Mouse (Mus musculus): ENCODE results near the gene Epha6. TPM values are rescaled to one million over a fixed set of nuclear protein-coding genes. Genes with fewer than 3 reads are reported as not detected.

The Epha6 gene
- 2.3 TPM for polyA plus RNA-seq (2014; fragmentation: Illumina TruSeq; extraction: RNeasy Lipid Tissue Mini Kit (QIAGEN cat#74804); ENCODE audit: low read depth, low replicate concordance)

DNA sequence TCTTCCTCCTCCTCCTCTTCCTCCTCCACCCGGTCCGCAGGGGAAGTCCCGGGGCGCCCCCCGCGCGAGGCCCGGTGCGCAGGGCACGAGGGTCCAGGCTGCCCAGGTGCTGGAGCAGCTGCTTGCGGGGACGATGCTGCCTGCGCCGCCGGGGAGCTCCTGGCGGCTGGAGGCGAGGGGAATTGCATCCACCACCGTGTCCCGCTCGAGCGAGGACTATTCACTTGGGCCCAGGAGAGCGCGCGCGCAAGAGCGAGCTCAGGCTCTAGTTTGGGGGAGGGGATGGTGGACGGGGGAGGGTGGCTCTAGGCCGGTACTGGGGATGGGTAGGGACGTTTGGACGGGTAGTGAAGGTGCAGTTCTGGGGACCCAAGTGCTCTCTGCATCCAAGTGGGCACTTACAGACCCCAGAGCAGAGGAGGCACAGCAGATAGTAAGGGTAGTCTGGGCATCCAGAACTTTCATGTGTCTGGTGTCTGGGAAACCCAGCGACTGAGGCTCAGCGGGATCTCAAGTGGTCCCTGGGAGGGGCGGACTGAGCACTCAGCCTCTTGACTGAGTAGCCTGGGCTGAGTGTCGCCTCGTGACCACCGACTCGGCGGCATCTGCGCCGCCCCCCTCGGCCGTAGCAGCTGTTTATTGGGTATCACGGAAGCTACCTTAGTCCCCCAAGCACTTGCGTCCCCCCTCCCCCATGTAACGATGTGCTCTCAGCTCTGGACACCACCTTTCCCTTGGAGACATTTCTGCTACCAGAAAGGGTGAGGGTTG is at the start of gene Epha6:
TSS of gene Epha6 (minus strand) at position 471 of the 771 bp plus-strand sequence.

DNA sequence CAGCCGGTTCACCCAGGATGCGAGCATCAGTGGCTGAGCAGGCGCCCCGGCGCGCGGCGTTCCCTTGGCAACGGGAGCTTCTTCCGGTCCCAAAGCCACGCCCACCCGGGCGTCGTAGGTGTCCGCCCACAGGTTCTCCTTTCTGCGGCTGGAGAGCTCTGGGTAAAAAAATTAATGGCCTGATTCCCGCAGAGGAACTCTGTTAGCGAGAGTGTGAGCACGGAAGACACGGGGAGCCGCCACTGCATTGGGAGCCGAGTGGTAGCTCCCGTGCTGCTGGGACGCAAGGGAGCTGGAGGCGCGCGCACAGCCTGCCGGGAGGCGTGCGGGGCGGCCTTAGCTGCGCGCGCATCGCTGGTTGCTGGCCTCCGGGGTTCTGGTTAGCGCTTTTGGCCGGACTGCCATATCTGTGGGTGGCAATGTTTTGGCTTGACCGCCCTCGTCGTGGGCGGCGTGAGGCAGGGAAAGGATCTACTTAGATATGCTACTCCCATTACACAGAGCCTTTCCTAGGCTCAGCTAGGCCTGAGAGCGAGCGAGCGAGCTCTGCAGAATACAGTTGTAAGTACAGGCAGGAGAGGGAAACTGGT is 966.1 kb downstream of the Epha6 start, which contains the start of gene Arl6:
TSS of gene Arl6 (minus strand) at position 290 of the 590 bp plus-strand sequence.

Data from testis, adult 10 weeks (tissue).